Mouse (Mus musculus): Measurements from ENCODE around the gene 4930442H23Rik. TPM values are rescaled to one million over a fixed set of nuclear protein-coding genes. Genes with fewer than 3 reads are reported as not detected.
"Not testable (repeated sequence)": the region's sequence is repeated elsewhere in the genome, so short reads cannot be mapped to it uniquely, and the experiment has no call there.

The 4930442H23Rik gene
- total and polyA plus RNA-seq, 2 experiments from 2014 or later = not detected

- ATAC-seq (ENCODE audit: low FRiP score) = no peak
- Histone ChIP-seq H3K27me3 (ENCODE audit: insufficient read depth, low read length) (no peaks in the 10 kb centered on the region), H3K4me3 (ENCODE audit: low read depth, low read length) (peak overlapping the region; percentile 76), H3K4me2 (ENCODE audit: low read depth, low read length, poor library complexity, severe bottlenecking) (peak overlapping the region; percentile 77), H3K9me3 (ENCODE audit: low read length) (no peaks in the 10 kb centered on the region), H3K4me1 (ENCODE audit: insufficient read depth, low read length) (peaks cover 15% of the 10 kb centered on the region), H3K9ac (replicated peaks; ENCODE audit: low read length, poor library complexity, severe bottlenecking) (peak overlapping the region; percentile 94), H3K27ac (ENCODE audit: low read depth, low read length) (peak overlapping the region; percentile 96), H3K36me3 (ENCODE audit: insufficient read depth, low read length) (no peaks in the 10 kb centered on the region)
- 4% methylated on average over 20 of the region's 20 CpGs for WGBS
- DNase-seq (ENCODE audit: low spot score) = peak; percentile 50
- no peak for TF ChIP-seq CTCF (IDR thresholded peaks at IDR 0.05)
These were observed 46.2 kb upstream of the 4930442H23Rik start for GRCm38 (mm10) chr10:81229735-81230437.

GRCm38 (mm10) chr10:81223731-81224130, 40.1 kb upstream of the 4930442H23Rik start:
- not testable (repeated sequence) for H3K4me2 ChIP-seq (ENCODE audit: low read depth, low read length, poor library complexity, severe bottlenecking); H3K27me3 ChIP-seq (ENCODE audit: insufficient read depth, low read length); ATAC-seq (ENCODE audit: low FRiP score); DNase-seq (ENCODE audit: low spot score); H3K27ac ChIP-seq (ENCODE audit: low read depth, low read length); H3K4me3 ChIP-seq (ENCODE audit: low read depth, low read length); H3K9ac ChIP-seq (replicated peaks; ENCODE audit: low read length, poor library complexity, severe bottlenecking); H3K9me3 ChIP-seq (ENCODE audit: low read length); H3K4me1 ChIP-seq (ENCODE audit: insufficient read depth, low read length)
- peaks cover 26% of the 10 kb centered on the region for H3K36me3 ChIP-seq (ENCODE audit: insufficient read depth, low read length)
- 61% methylated on average over 2 of the region's 2 CpGs for WGBS

- no peak overlapping the region for H3K4me3 ChIP-seq (ENCODE audit: low read depth, low read length)
- DNase-seq (ENCODE audit: low spot score) (no peak), ATAC-seq (ENCODE audit: low FRiP score) (0 out of 2 replicates have a peak, but pooled peaks have one; percentile 28)
- H3K27me3 ChIP-seq (ENCODE audit: insufficient read depth, low read length) = no peaks in the 10 kb centered on the region
- no peak overlapping the region for H3K4me2 ChIP-seq (ENCODE audit: low read depth, low read length, poor library complexity, severe bottlenecking)
- H3K27ac ChIP-seq (ENCODE audit: low read depth, low read length) = no peak overlapping the region
- H3K9me3 ChIP-seq (ENCODE audit: low read length) = no peaks in the 10 kb centered on the region
- H3K4me1 ChIP-seq (ENCODE audit: insufficient read depth, low read length) = no peaks in the 10 kb centered on the region
- WGBS = 87% methylated on average over 5 of the region's 5 CpGs
- H3K9ac ChIP-seq (replicated peaks; ENCODE audit: low read length, poor library complexity, severe bottlenecking) = no peak overlapping the region
- H3K36me3 ChIP-seq (ENCODE audit: insufficient read depth, low read length) = peaks cover 38% of the 10 kb centered on the region
- TF ChIP-seq CTCF (IDR thresholded peaks at IDR 0.05) = no peak
These were observed 37.9 kb upstream of the 4930442H23Rik start for GRCm38 (mm10) chr10:81221402-81222015.

- ATAC-seq (ENCODE audit: low FRiP score) = no peak
- Histone ChIP-seq H3K9ac (replicated peaks; ENCODE audit: low read length, poor library complexity, severe bottlenecking) (no peak overlapping the region), H3K27ac (ENCODE audit: low read depth, low read length) (no peak overlapping the region), H3K4me1 (ENCODE audit: insufficient read depth, low read length) (no peaks in the 10 kb centered on the region), H3K36me3 (ENCODE audit: insufficient read depth, low read length) (peaks cover 68% of the 10 kb centered on the region), H3K27me3 (ENCODE audit: insufficient read depth, low read length) (no peaks in the 10 kb centered on the region), H3K9me3 (ENCODE audit: low read length) (no peaks in the 10 kb centered on the region), H3K4me2 (ENCODE audit: low read depth, low read length, poor library complexity, severe bottlenecking) (no peak overlapping the region), H3K4me3 (ENCODE audit: low read depth, low read length) (no peak overlapping the region)
- WGBS = 36% methylated on average over 7 of the region's 7 CpGs
- TF ChIP-seq CTCF (IDR thresholded peaks at IDR 0.05) = peak; percentile 82
- DNase-seq (ENCODE audit: low spot score) = peak; percentile 43
These were observed 34.3 kb upstream of the 4930442H23Rik start for GRCm38 (mm10) chr10:81217964-81218363.

- peaks cover 72% of the 10 kb centered on the region for H3K36me3 ChIP-seq (ENCODE audit: insufficient read depth, low read length)
- peak; percentile 32 for DNase-seq (ENCODE audit: low spot score)
These were observed 33.6 kb upstream of the 4930442H23Rik start for GRCm38 (mm10) chr10:81217267-81217666.

GRCm38 (mm10) chr10:81216810-81217209, 33.2 kb upstream of the 4930442H23Rik start:
- no peak for TF ChIP-seq CTCF (IDR thresholded peaks at IDR 0.05)
- ATAC-seq (ENCODE audit: low FRiP score) = no peak
- Histone ChIP-seq H3K36me3 (ENCODE audit: insufficient read depth, low read length) (peaks cover 74% of the 10 kb centered on the region), H3K9ac (replicated peaks; ENCODE audit: low read length, poor library complexity, severe bottlenecking) (no peak overlapping the region), H3K4me3 (ENCODE audit: low read depth, low read length) (no peak overlapping the region), H3K27me3 (ENCODE audit: insufficient read depth, low read length) (no peaks in the 10 kb centered on the region), H3K4me2 (ENCODE audit: low read depth, low read length, poor library complexity, severe bottlenecking) (no peak overlapping the region), H3K27ac (ENCODE audit: low read depth, low read length) (no peak overlapping the region), H3K9me3 (ENCODE audit: low read length) (no peaks in the 10 kb centered on the region), H3K4me1 (ENCODE audit: insufficient read depth, low read length) (no peaks in the 10 kb centered on the region)
- DNase-seq (ENCODE audit: low spot score) = no peak
- WGBS = 82% methylated on average over 6 of the region's 6 CpGs

More at GRCm38 (mm10) chr10:81217267-81217666, 33.6 kb upstream of the 4930442H23Rik start:
- not testable (repeated sequence) for H3K4me1 ChIP-seq (ENCODE audit: insufficient read depth, low read length); H3K9ac ChIP-seq (replicated peaks; ENCODE audit: low read length, poor library complexity, severe bottlenecking); H3K4me2 ChIP-seq (ENCODE audit: low read depth, low read length, poor library complexity, severe bottlenecking); H3K4me3 ChIP-seq (ENCODE audit: low read depth, low read length); H3K9me3 ChIP-seq (ENCODE audit: low read length); H3K27ac ChIP-seq (ENCODE audit: low read depth, low read length); H3K27me3 ChIP-seq (ENCODE audit: insufficient read depth, low read length); ATAC-seq (ENCODE audit: low FRiP score)
- peak; percentile 70 for TF ChIP-seq CTCF (IDR thresholded peaks at IDR 0.05)
- 30% methylated on average over 1 of the region's 1 CpGs for WGBS

Measured in midbrain, postnatal 0 days (tissue).